Mouse (Mus musculus): ENCODE results near the gene Gm29735. TPM values are rescaled to one million over a fixed set of nuclear protein-coding genes. Genes with fewer than 3 reads are reported as not detected.
"Not testable (repeated sequence)": the region's sequence is repeated elsewhere in the genome, so short reads cannot be mapped to it uniquely, and the experiment has no call there.

Gm29735 gene
- polyA plus RNA-seq, 2 experiments = not detected

- H3K27me3 ChIP-seq (ENCODE audit: control insufficient read depth, insufficient read depth, low read length) = no peaks in the 10 kb centered on the region
- no peak overlapping the region for H3K9ac ChIP-seq (ENCODE audit: low read depth, low read length, severe bottlenecking)
- no peak for TF ChIP-seq POLR2A (IDR thresholded peaks at IDR 0.05; ENCODE audit: borderline replicate concordance, extremely low read depth, insufficient read depth, insufficient read length)
- DNase-seq (ENCODE audit: low spot score) (no peak), ATAC-seq (ENCODE audit: low FRiP score, low read depth) (no peak)
- H3K4me1 ChIP-seq (ENCODE audit: control insufficient read depth, insufficient read depth, low read length) = no peaks in the 10 kb centered on the region
- no peak overlapping the region for H3K4me3 ChIP-seq (replicated peaks; ENCODE audit: low read length)
- no peaks in the 10 kb centered on the region for H3K9me3 ChIP-seq (ENCODE audit: control insufficient read depth, low read length)
- H3K4me2 ChIP-seq (replicated peaks; ENCODE audit: low read depth, low read length, severe bottlenecking) = no peak overlapping the region
- H3K36me3 ChIP-seq (ENCODE audit: control insufficient read depth, insufficient read depth, low read length) = no peaks in the 10 kb centered on the region
- H3K27ac ChIP-seq (replicated peaks; ENCODE audit: low read depth, low read length) = no peak overlapping the region
- WGBS = 38% methylated on average over 1 of the region's 1 CpGs
Measured at GRCm38 (mm10) chr7:142181021-142181420, 24.1 kb upstream of the Gm29735 start.

- Histone ChIP-seq H3K4me3 (replicated peaks; ENCODE audit: low read length) (no peak overlapping the region), H3K4me2 (replicated peaks; ENCODE audit: low read depth, low read length, severe bottlenecking) (no peak overlapping the region), H3K9ac (ENCODE audit: low read depth, low read length, severe bottlenecking) (no peak overlapping the region), H3K27ac (replicated peaks; ENCODE audit: low read depth, low read length) (no peak overlapping the region), H3K9me3 (ENCODE audit: control insufficient read depth, low read length) (no peaks in the 10 kb centered on the region), H3K36me3 (ENCODE audit: control insufficient read depth, insufficient read depth, low read length) (no peaks in the 10 kb centered on the region), H3K4me1 (ENCODE audit: control insufficient read depth, insufficient read depth, low read length) (no peaks in the 10 kb centered on the region), H3K27me3 (ENCODE audit: control insufficient read depth, insufficient read depth, low read length) (no peaks in the 10 kb centered on the region)
- WGBS = 74% methylated on average over 1 of the region's 1 CpGs
- TF ChIP-seq POLR2A (IDR thresholded peaks at IDR 0.05; ENCODE audit: borderline replicate concordance, extremely low read depth, insufficient read depth, insufficient read length) = no peak
- no peak for ATAC-seq (ENCODE audit: low FRiP score, low read depth)
- DNase-seq (ENCODE audit: low spot score) = no peak
Measured at GRCm38 (mm10) chr7:142178685-142179084, 21.8 kb upstream of the Gm29735 start.

GRCm38 (mm10) chr7:142175905-142176304 lies 19.0 kb upstream of the Gm29735 start, which contains the start of gene Krtap5-2:
Krtap5-2 (minus strand) TSS chr7:142176005.
- not testable (repeated sequence) for H3K4me2 ChIP-seq (replicated peaks; ENCODE audit: low read depth, low read length, severe bottlenecking); H3K4me1 ChIP-seq (ENCODE audit: control insufficient read depth, insufficient read depth, low read length); H3K36me3 ChIP-seq (ENCODE audit: control insufficient read depth, insufficient read depth, low read length); H3K4me3 ChIP-seq (replicated peaks; ENCODE audit: low read length); H3K27ac ChIP-seq (replicated peaks; ENCODE audit: low read depth, low read length); H3K27me3 ChIP-seq (ENCODE audit: control insufficient read depth, insufficient read depth, low read length); DNase-seq (ENCODE audit: low spot score); H3K9me3 ChIP-seq (ENCODE audit: control insufficient read depth, low read length); H3K9ac ChIP-seq (ENCODE audit: low read depth, low read length, severe bottlenecking); ATAC-seq (ENCODE audit: low FRiP score, low read depth)

GRCm38 (mm10) chr7:142169836-142170235 lies 12.9 kb upstream of the Gm29735 start:
- H3K27ac ChIP-seq (replicated peaks; ENCODE audit: low read depth, low read length) = no peak overlapping the region
- no peaks in the 10 kb centered on the region for H3K27me3 ChIP-seq (ENCODE audit: control insufficient read depth, insufficient read depth, low read length)
- H3K9me3 ChIP-seq (ENCODE audit: control insufficient read depth, low read length) = no peaks in the 10 kb centered on the region
- H3K36me3 ChIP-seq (ENCODE audit: control insufficient read depth, insufficient read depth, low read length) = no peaks in the 10 kb centered on the region
- ATAC-seq (ENCODE audit: low FRiP score, low read depth) (no peak), DNase-seq (ENCODE audit: low spot score) (peak; percentile 10)
- TF ChIP-seq POLR2A (IDR thresholded peaks at IDR 0.05; ENCODE audit: borderline replicate concordance, extremely low read depth, insufficient read depth, insufficient read length) = no peak
- H3K4me2 ChIP-seq (replicated peaks; ENCODE audit: low read depth, low read length, severe bottlenecking) = no peak overlapping the region
- WGBS = 46% methylated on average over 3 of the region's 3 CpGs
- H3K4me3 ChIP-seq (replicated peaks; ENCODE audit: low read length) = no peak overlapping the region
- H3K4me1 ChIP-seq (ENCODE audit: control insufficient read depth, insufficient read depth, low read length) = no peaks in the 10 kb centered on the region
- no peak overlapping the region for H3K9ac ChIP-seq (ENCODE audit: low read depth, low read length, severe bottlenecking)

- not testable (repeated sequence) for H3K36me3 ChIP-seq (ENCODE audit: control insufficient read depth, insufficient read depth, low read length); H3K4me2 ChIP-seq (replicated peaks; ENCODE audit: low read depth, low read length, severe bottlenecking); H3K4me1 ChIP-seq (ENCODE audit: control insufficient read depth, insufficient read depth, low read length); ATAC-seq (ENCODE audit: low FRiP score, low read depth); DNase-seq (ENCODE audit: low spot score); H3K4me3 ChIP-seq (replicated peaks; ENCODE audit: low read length); H3K27me3 ChIP-seq (ENCODE audit: control insufficient read depth, insufficient read depth, low read length); H3K9ac ChIP-seq (ENCODE audit: low read depth, low read length, severe bottlenecking); H3K27ac ChIP-seq (replicated peaks; ENCODE audit: low read depth, low read length); H3K9me3 ChIP-seq (ENCODE audit: control insufficient read depth, low read length)
Measured at GRCm38 (mm10) chr7:142165639-142166038, 8.7 kb upstream of the Gm29735 start, which contains the start of gene Gm4553. Gm4553 (minus strand) TSS chr7:142165739.

GRCm38 (mm10) chr7:142159366-142159765 lies 2.5 kb upstream of the Gm29735 start:
- no peak overlapping the region for H3K4me3 ChIP-seq (replicated peaks; ENCODE audit: low read length)
- H3K4me2 ChIP-seq (replicated peaks; ENCODE audit: low read depth, low read length, severe bottlenecking) = no peak overlapping the region
- no peaks in the 10 kb centered on the region for H3K9me3 ChIP-seq (ENCODE audit: control insufficient read depth, low read length)
- no peak for ATAC-seq (ENCODE audit: low FRiP score, low read depth)
- no peaks in the 10 kb centered on the region for H3K36me3 ChIP-seq (ENCODE audit: control insufficient read depth, insufficient read depth, low read length)
- no peak overlapping the region for H3K27ac ChIP-seq (replicated peaks; ENCODE audit: low read depth, low read length)
- no peak for DNase-seq (ENCODE audit: low spot score)
- no peak overlapping the region for H3K9ac ChIP-seq (ENCODE audit: low read depth, low read length, severe bottlenecking)
- WGBS = 96% methylated on average over 3 of the region's 3 CpGs
- H3K27me3 ChIP-seq (ENCODE audit: control insufficient read depth, insufficient read depth, low read length) = no peaks in the 10 kb centered on the region
- no peaks in the 10 kb centered on the region for H3K4me1 ChIP-seq (ENCODE audit: control insufficient read depth, insufficient read depth, low read length)
- TF ChIP-seq POLR2A (IDR thresholded peaks at IDR 0.05; ENCODE audit: borderline replicate concordance, extremely low read depth, insufficient read depth, insufficient read length) = no peak

Data from limb, embryonic 14.5 days (tissue).